Mouse (Mus musculus): ENCODE data around the gene Sox5. TPM values are rescaled to one million over a fixed set of nuclear protein-coding genes. Genes with fewer than 3 reads are reported as not detected.

Sox5 gene
- polyA plus RNA-seq, 1 experiment from 2014 or later: 34.3 TPM

- H3K4me2 ChIP-seq (ENCODE audit: low read depth): no peak overlapping the region
- no peaks in the 10 kb centered on the region for H3K27me3 ChIP-seq (ENCODE audit: control insufficient read depth, insufficient read depth, low read length)
- ATAC-seq (ENCODE audit: insufficient read depth, low FRiP score, low TSS enrichment): no peak
- H3K9me3 ChIP-seq (ENCODE audit: control insufficient read depth, low read length): no peaks in the 10 kb centered on the region
- DNase-seq (ENCODE audit: low spot score): no peak
- H3K4me3 ChIP-seq (ENCODE audit: low read depth, low read length): no peak overlapping the region
- H3K4me1 ChIP-seq (ENCODE audit: control insufficient read depth, insufficient read depth, low read length): peaks cover 7% of the 10 kb centered on the region; the same call in 1 of the 2 replicates
- no peak overlapping the region for H3K9ac ChIP-seq (ENCODE audit: low read length)
- no peak overlapping the region for H3K27ac ChIP-seq (ENCODE audit: low read depth, low read length)
- no peaks in the 10 kb centered on the region for H3K36me3 ChIP-seq (ENCODE audit: control insufficient read depth, insufficient read depth, low read length)
- WGBS: 58% methylated on average over 3 of the region's 3 CpGs
These were observed 866.1 kb downstream of the Sox5 start for GRCm38 (mm10) chr6:143915686-143916085.

DNA sequence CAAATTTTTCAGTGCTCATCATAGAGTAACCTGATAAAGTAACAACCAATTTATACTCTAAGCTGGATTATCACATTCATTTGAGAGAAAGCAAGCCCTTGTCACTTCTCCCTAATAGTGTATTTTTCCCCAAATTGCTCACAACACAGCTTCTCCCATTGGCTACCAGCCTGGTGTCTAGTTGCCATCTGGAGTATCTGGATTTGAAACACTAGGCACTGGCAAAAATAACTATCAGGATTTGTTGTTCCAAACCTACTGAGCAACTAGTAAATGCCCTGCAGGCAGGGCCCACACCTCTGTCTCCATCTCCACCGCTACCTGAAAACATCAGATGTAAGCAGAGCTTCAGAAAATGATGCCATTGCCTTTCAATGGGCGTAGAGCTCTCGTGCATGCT lies 869.5 kb downstream of the Sox5 start:
- 93% methylated on average over 3 of the region's 3 CpGs for WGBS
- Histone ChIP-seq H3K27me3 (ENCODE audit: control insufficient read depth, insufficient read depth, low read length) (no peaks in the 10 kb centered on the region), H3K9me3 (ENCODE audit: control insufficient read depth, low read length) (no peaks in the 10 kb centered on the region), H3K4me1 (ENCODE audit: control insufficient read depth, insufficient read depth, low read length) (no peaks in the 10 kb centered on the region), H3K4me3 (ENCODE audit: low read depth, low read length) (no peak overlapping the region), H3K36me3 (ENCODE audit: control insufficient read depth, insufficient read depth, low read length) (no peaks in the 10 kb centered on the region), H3K27ac (ENCODE audit: low read depth, low read length) (no peak overlapping the region), H3K4me2 (ENCODE audit: low read depth) (no peak overlapping the region), H3K9ac (ENCODE audit: low read length) (no peak overlapping the region)
- ATAC-seq (ENCODE audit: insufficient read depth, low FRiP score, low TSS enrichment) (no peak), DNase-seq (ENCODE audit: low spot score) (no peak)

DNA sequence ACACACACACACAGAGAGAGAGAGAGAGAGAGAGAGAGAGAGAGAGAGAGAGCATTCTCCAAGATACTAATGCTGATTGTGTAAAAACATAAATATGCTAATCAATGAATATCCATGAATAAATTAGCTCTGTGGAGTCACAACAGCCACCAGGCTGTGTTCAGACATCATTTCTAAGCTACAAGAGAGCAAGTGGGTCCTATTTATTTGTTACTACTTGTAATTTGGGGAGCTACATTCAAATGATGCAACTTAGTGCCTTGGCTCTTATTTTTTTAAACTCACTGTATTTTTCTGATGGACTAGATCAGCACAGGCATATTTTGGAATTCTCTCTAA lies 877.1 kb downstream of the Sox5 start:
- Histone ChIP-seq H3K4me3 (ENCODE audit: low read depth, low read length) (no peak overlapping the region), H3K27me3 (ENCODE audit: control insufficient read depth, insufficient read depth, low read length) (no peaks in the 10 kb centered on the region), H3K27ac (ENCODE audit: low read depth, low read length) (no peak overlapping the region), H3K4me2 (ENCODE audit: low read depth) (no peak overlapping the region), H3K9ac (ENCODE audit: low read length) (no peak overlapping the region), H3K9me3 (ENCODE audit: control insufficient read depth, low read length) (no peaks in the 10 kb centered on the region), H3K36me3 (ENCODE audit: control insufficient read depth, insufficient read depth, low read length) (no peaks in the 10 kb centered on the region), H3K4me1 (ENCODE audit: control insufficient read depth, insufficient read depth, low read length) (0 out of 2 replicates have a peak, but pooled peaks cover 7% of the 10 kb centered on the region)
- no peak for DNase-seq (ENCODE audit: low spot score)
- no peak for ATAC-seq (ENCODE audit: insufficient read depth, low FRiP score, low TSS enrichment)

DNA sequence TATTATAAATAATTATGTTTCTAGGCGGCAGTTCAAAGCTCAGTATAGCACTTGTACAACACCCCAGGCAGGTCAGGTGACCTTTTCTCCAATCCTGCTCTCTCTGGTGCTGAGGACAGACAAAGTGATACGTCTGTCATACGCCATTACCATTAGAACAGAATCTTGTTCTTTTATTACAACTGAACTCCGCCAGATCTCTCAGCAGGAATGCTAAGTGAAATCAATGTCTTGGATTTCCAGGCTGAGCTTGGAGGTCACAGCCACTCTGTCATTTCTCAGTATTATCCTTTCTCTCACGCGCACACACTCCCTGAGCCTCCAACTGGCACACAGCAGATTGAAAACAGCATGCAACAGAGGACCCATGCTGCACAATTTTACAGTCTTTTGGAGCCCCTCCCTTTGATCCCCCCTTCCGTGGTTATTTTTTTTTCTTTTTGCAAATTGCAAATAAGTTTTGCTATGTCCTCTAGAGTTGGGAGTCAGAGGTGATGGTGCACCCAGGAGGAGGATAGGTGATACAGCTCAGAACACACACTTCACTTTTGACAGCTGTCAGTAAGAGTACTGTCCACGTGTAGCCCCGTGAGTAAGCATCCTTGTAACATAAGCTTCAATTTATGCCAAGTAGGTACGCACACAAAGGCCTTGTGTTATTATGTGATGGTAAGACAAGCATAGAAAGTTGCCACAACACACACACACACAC lies 877.6 kb downstream of the Sox5 start:
- H3K27ac ChIP-seq (ENCODE audit: low read depth, low read length): no peak overlapping the region
- H3K4me3 ChIP-seq (ENCODE audit: low read depth, low read length): no peak overlapping the region
- 0 out of 2 replicates have a peak, but pooled peaks cover 7% of the 10 kb centered on the region for H3K4me1 ChIP-seq (ENCODE audit: control insufficient read depth, insufficient read depth, low read length)
- H3K27me3 ChIP-seq (ENCODE audit: control insufficient read depth, insufficient read depth, low read length): no peaks in the 10 kb centered on the region
- no peak overlapping the region for H3K9ac ChIP-seq (ENCODE audit: low read length)
- H3K4me2 ChIP-seq (ENCODE audit: low read depth): no peak overlapping the region
- no peaks in the 10 kb centered on the region for H3K36me3 ChIP-seq (ENCODE audit: control insufficient read depth, insufficient read depth, low read length)
- DNase-seq (ENCODE audit: low spot score): peak; percentile 18
- ATAC-seq (ENCODE audit: insufficient read depth, low FRiP score, low TSS enrichment): no peak; the same call in 1 of the 2 replicates
- no peaks in the 10 kb centered on the region for H3K9me3 ChIP-seq (ENCODE audit: control insufficient read depth, low read length)
- WGBS: 55% methylated on average over 10 of the region's 10 CpGs

GRCm38 (mm10) chr6:143900871-143901270 lies 880.9 kb downstream of the Sox5 start:
- H3K27me3 ChIP-seq (ENCODE audit: control insufficient read depth, insufficient read depth, low read length): no peaks in the 10 kb centered on the region
- 0 out of 2 replicates have a peak, but pooled peaks cover 7% of the 10 kb centered on the region for H3K4me1 ChIP-seq (ENCODE audit: control insufficient read depth, insufficient read depth, low read length)
- H3K4me3 ChIP-seq (ENCODE audit: low read depth, low read length): no peak overlapping the region
- no peak for DNase-seq (ENCODE audit: low spot score)
- H3K4me2 ChIP-seq (ENCODE audit: low read depth): no peak overlapping the region
- no peak for ATAC-seq (ENCODE audit: insufficient read depth, low FRiP score, low TSS enrichment)
- H3K36me3 ChIP-seq (ENCODE audit: control insufficient read depth, insufficient read depth, low read length): no peaks in the 10 kb centered on the region
- H3K9ac ChIP-seq (ENCODE audit: low read length): no peak overlapping the region
- WGBS: 90% methylated on average over 4 of the region's 4 CpGs
- no peak overlapping the region for H3K27ac ChIP-seq (ENCODE audit: low read depth, low read length)
- H3K9me3 ChIP-seq (ENCODE audit: control insufficient read depth, low read length): no peaks in the 10 kb centered on the region

GRCm38 (mm10) chr6:143895092-143895491 lies 886.7 kb downstream of the Sox5 start:
- Histone ChIP-seq H3K9me3 (ENCODE audit: control insufficient read depth, low read length) (no peaks in the 10 kb centered on the region), H3K4me2 (ENCODE audit: low read depth) (no peak overlapping the region), H3K27me3 (ENCODE audit: control insufficient read depth, insufficient read depth, low read length) (no peaks in the 10 kb centered on the region), H3K4me1 (ENCODE audit: control insufficient read depth, insufficient read depth, low read length) (no peaks in the 10 kb centered on the region), H3K9ac (ENCODE audit: low read length) (no peak overlapping the region), H3K27ac (ENCODE audit: low read depth, low read length) (no peak overlapping the region), H3K36me3 (ENCODE audit: control insufficient read depth, insufficient read depth, low read length) (no peaks in the 10 kb centered on the region), H3K4me3 (ENCODE audit: low read depth, low read length) (no peak overlapping the region)
- ATAC-seq (ENCODE audit: insufficient read depth, low FRiP score, low TSS enrichment) (no peak), DNase-seq (ENCODE audit: low spot score) (no peak)
- WGBS: 88% methylated on average over 6 of the region's 6 CpGs

DNA sequence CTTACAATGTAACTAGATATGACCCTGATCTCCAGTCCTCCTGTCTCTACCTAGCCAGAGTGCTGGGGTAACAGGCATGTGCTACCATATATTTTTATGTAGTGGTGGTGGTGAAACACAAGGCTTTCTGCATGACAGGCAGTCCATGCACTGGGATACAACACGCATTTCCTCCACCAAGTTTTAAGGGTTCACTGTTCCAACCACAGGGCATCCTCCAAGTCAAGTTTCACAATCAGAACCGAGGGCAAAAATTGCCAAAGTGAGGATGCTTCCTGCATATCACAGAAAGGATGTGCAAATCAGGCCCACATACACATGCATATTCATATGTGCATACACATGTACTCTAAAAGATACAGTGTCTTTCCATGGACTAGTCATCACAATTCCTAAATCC lies 888.9 kb downstream of the Sox5 start:
- no peak overlapping the region for H3K4me2 ChIP-seq (ENCODE audit: low read depth)
- H3K36me3 ChIP-seq (ENCODE audit: control insufficient read depth, insufficient read depth, low read length): no peaks in the 10 kb centered on the region
- H3K9me3 ChIP-seq (ENCODE audit: control insufficient read depth, low read length): no peaks in the 10 kb centered on the region
- DNase-seq (ENCODE audit: low spot score) (no peak), ATAC-seq (ENCODE audit: insufficient read depth, low FRiP score, low TSS enrichment) (no peak)
- 90% methylated on average over 2 of the region's 2 CpGs for WGBS
- H3K4me1 ChIP-seq (ENCODE audit: control insufficient read depth, insufficient read depth, low read length): no peaks in the 10 kb centered on the region
- no peak overlapping the region for H3K4me3 ChIP-seq (ENCODE audit: low read depth, low read length)
- H3K27ac ChIP-seq (ENCODE audit: low read depth, low read length): no peak overlapping the region
- no peaks in the 10 kb centered on the region for H3K27me3 ChIP-seq (ENCODE audit: control insufficient read depth, insufficient read depth, low read length)
- no peak overlapping the region for H3K9ac ChIP-seq (ENCODE audit: low read length)

DNA sequence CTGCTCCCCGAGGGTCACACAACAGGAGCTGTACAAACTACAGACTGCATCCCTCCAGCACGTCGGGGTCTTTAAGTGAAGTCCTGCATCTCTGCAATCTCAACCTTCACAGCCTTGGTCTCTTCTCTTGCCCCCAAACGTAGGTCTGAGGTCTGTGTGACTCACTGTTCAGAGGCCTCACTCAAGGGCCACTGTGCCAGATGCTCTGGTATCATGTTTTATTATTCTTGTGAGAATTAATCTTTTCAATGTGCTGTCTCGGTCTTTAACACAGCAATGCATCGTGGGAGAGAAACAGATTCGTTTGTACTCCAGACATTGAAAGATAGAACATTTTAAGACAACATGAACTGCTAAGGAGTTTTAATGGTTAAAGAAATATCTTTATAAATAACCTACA lies 893.2 kb downstream of the Sox5 start:
- Histone ChIP-seq H3K36me3 (ENCODE audit: control insufficient read depth, insufficient read depth, low read length) (no peaks in the 10 kb centered on the region), H3K9me3 (ENCODE audit: control insufficient read depth, low read length) (no peaks in the 10 kb centered on the region), H3K9ac (ENCODE audit: low read length) (no peak overlapping the region), H3K4me3 (ENCODE audit: low read depth, low read length) (no peak overlapping the region), H3K27ac (ENCODE audit: low read depth, low read length) (no peak overlapping the region), H3K4me1 (ENCODE audit: control insufficient read depth, insufficient read depth, low read length) (no peaks in the 10 kb centered on the region), H3K4me2 (ENCODE audit: low read depth) (no peak overlapping the region), H3K27me3 (ENCODE audit: control insufficient read depth, insufficient read depth, low read length) (no peaks in the 10 kb centered on the region)
- ATAC-seq (ENCODE audit: insufficient read depth, low FRiP score, low TSS enrichment) (no peak), DNase-seq (ENCODE audit: low spot score) (no peak)
- 58% methylated on average over 7 of the region's 7 CpGs for WGBS

GRCm38 (mm10) chr6:143878525-143878924 lies 903.3 kb downstream of the Sox5 start:
- H3K9me3 ChIP-seq (ENCODE audit: control insufficient read depth, low read length): no peaks in the 10 kb centered on the region
- H3K36me3 ChIP-seq (ENCODE audit: control insufficient read depth, insufficient read depth, low read length): no peaks in the 10 kb centered on the region
- H3K4me2 ChIP-seq (ENCODE audit: low read depth): no peak overlapping the region
- DNase-seq (ENCODE audit: low spot score): no peak
- H3K4me3 ChIP-seq (ENCODE audit: low read depth, low read length): no peak overlapping the region
- H3K27me3 ChIP-seq (ENCODE audit: control insufficient read depth, insufficient read depth, low read length): no peaks in the 10 kb centered on the region
- 91% methylated on average over 6 of the region's 6 CpGs for WGBS
- no peak for ATAC-seq (ENCODE audit: insufficient read depth, low FRiP score, low TSS enrichment)
- H3K4me1 ChIP-seq (ENCODE audit: control insufficient read depth, insufficient read depth, low read length): no peaks in the 10 kb centered on the region
- H3K27ac ChIP-seq (ENCODE audit: low read depth, low read length): no peak overlapping the region
- H3K9ac ChIP-seq (ENCODE audit: low read length): no peak overlapping the region
